17 mouse cellular contexts compared by ENCODE assay signal in the genomic region with DNA sequence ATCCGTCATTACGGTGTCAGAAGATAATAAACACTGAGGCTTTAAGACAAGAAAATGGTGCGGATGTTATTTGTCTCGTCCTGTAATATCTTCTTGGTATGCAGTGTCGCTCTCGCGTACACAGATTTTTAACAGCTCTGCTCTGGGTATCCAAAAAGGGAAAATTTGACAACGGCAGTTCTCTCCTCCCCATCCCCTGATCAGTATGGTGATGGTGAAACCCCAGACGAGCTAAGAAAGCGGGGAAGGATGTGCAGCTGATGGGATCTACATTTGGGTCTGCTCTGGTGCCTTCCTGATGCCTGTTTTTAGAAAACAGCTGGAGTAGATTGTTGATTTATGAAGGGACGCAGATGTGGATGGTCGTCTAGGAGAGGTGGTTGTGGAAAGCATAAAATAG.
"Had no signal": no experiment of that assay in that cellular context is flagged by ENCODE, and none has a peak within 500 bp of the region (broad histone marks: within the 10 kb centered on the region; RNA-seq: fewer than 3 reads in every experiment).

No protein-coding gene starts in this region.

- ATAC-seq: intestine, embryonic 16.5 days had no signal

- H3K9ac ChIP-seq: liver, embryonic 13.5 days; lung, embryonic 15.5 days; neural tube, embryonic 12.5 days; stomach, embryonic 15.5 days had no signal

- H3K27ac ChIP-seq: liver, embryonic 13.5 days; lung, embryonic 15.5 days; neural tube, embryonic 12.5 days; stomach, embryonic 15.5 days had no signal

- DNase-seq: kidney, adult 18-20 months; kidney, adult 9 months; kidney, postnatal 14 days; liver, embryonic 13.5 days; lung, postnatal 10 days; lung, postnatal 36 days; midbrain, embryonic 14.5 days; retina, postnatal 1 day; right cerebral cortex, postnatal 25 days; spleen, adult 18-20 months; thymus, postnatal 25 days had no signal

- H3K4me2 ChIP-seq: liver, embryonic 13.5 days; lung, embryonic 15.5 days; midbrain, embryonic 11.5 days; neural tube, embryonic 12.5 days; stomach, embryonic 15.5 days had no signal

- H3K36me3 ChIP-seq: liver, embryonic 13.5 days; neural tube, embryonic 12.5 days had no signal

- H3K9me3 ChIP-seq: liver, embryonic 13.5 days; lung, embryonic 15.5 days; megakaryocyte, embryonic 14.5 days; neural tube, embryonic 12.5 days; stomach, embryonic 15.5 days had no signal

- H3K27me3 ChIP-seq: liver, embryonic 13.5 days; lung, embryonic 15.5 days; megakaryocyte, embryonic 14.5 days; neural tube, embryonic 12.5 days; stomach, embryonic 15.5 days had no signal

- H3K4me3 ChIP-seq: liver, embryonic 13.5 days; lung, embryonic 15.5 days; megakaryocyte, embryonic 14.5 days; neural tube, embryonic 12.5 days; stomach, embryonic 15.5 days had no signal

- H3K4me1 ChIP-seq: liver, embryonic 13.5 days; lung, embryonic 15.5 days; neural tube, embryonic 12.5 days; stomach, embryonic 15.5 days had no signal
